Mouse (Mus musculus): ENCODE results near the gene Olfr576.

The Olfr576 gene

GRCm38 (mm10) chr7:102962360-102962759 lies at the start of gene Olfr576:
Gene Olfr576, plus strand, starts transcription at chr7:102962660.
- DNase-seq (ENCODE audit: low spot score in 2 of 2), result no peak

GRCm38 (mm10) chr7:102915261-102915660 lies 47.2 kb upstream of the Olfr576 start:
- DNase-seq (ENCODE audit: low spot score in 2 of 2), result no peak

- no peak for DNase-seq (ENCODE audit: low spot score in 2 of 2)
Measured at GRCm38 (mm10) chr7:102916405-102916804, 46.1 kb upstream of the Olfr576 start.

GRCm38 (mm10) chr7:102917032-102917875 lies 45.2 kb upstream of the Olfr576 start, which contains the start of gene Olfr571:
Gene Olfr571, minus strand, starts transcription at chr7:102917536.
- no peak for DNase-seq (ENCODE audit: low spot score in 2 of 2)

- no peak for DNase-seq (ENCODE audit: low spot score in 2 of 2)
Measured at GRCm38 (mm10) chr7:102919632-102920031, 42.8 kb upstream of the Olfr576 start.

DNA sequence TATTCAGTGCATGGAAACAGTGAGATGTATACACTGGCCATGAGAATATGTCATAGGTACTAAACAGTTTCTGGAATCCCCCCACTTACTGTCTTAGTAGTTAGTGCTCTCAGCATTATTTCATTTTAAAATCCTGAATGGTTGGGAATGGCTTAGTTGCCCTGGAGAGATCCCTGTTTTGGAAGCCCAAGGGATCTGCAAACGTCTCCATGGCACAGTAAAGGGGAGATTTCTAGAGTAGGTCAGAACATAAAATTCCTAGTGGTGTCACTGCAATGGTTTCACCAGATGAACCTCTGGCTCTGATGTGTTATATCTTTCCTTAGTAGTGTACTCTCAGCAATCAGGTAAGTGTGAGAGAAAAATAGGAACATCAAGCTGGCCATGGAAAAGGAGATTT lies 38.4 kb upstream of the Olfr576 start, which contains the start of gene Olfr572:
TSS of gene Olfr572 (plus strand) at position 301 of the 400 bp plus-strand sequence.
- DNase-seq (ENCODE audit: low spot score in 2 of 2), result no peak

- DNase-seq (ENCODE audit: low spot score in 2 of 2), result no peak
Measured at GRCm38 (mm10) chr7:102927105-102927504, 35.4 kb upstream of the Olfr576 start.

DNA sequence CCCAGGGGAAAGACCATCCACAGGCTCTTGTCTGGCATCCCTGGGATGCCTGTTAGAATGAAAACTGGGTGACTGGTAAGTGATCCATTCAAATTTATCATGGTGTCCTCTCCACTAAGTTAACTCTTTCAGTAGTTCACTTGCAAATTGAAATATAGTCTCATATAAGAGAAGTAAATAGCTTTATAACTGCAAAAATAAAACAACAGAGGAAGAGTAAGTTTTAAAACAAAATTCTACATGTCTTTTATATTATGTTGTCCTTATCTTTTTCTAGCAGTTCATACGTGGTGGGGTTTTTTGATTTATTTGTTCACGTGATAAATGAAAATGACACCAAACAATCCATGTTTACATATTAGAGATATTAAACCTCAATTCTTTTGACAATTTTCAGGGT lies 20.0 kb upstream of the Olfr576 start, which contains the start of gene Olfr573-ps1:
TSS of gene Olfr573-ps1 (minus strand) at position 101 of the 400 bp plus-strand sequence.
- no peak for DNase-seq (ENCODE audit: low spot score in 2 of 2)

GRCm38 (mm10) chr7:102943417-102943816 lies 19.0 kb upstream of the Olfr576 start:
- DNase-seq (ENCODE audit: low spot score in 2 of 2), result no peak

DNA sequence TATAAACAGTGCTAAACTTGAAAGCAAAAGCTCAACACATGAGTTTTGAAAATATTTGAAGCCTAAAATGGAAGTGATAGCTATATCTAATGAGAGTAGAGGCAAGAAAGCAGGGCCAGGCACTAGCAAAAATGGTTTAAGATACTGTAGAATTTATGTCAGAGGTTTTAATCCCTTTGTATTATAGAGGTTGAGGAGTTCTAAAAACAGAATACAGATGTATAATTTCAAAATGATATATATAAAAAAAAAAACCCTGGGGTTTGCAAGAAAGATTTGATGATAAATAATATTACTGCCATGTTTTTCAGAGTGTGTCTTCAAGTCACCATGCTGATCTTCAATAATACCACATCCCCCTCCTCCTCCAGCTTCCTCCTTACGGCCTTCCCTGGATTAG lies 14.3 kb upstream of the Olfr576 start, which contains the start of gene Olfr574:
TSS of gene Olfr574 (plus strand) at position 301 of the 400 bp plus-strand sequence.
- no peak for DNase-seq (ENCODE audit: low spot score in 2 of 2)

- no peak for DNase-seq (ENCODE audit: low spot score in 2 of 2)
Measured at GRCm38 (mm10) chr7:102950732-102951131, 11.7 kb upstream of the Olfr576 start.

GRCm38 (mm10) chr7:102958137-102958536 lies 4.3 kb upstream of the Olfr576 start:
- no peak for DNase-seq (ENCODE audit: low spot score in 2 of 2)

DNA sequence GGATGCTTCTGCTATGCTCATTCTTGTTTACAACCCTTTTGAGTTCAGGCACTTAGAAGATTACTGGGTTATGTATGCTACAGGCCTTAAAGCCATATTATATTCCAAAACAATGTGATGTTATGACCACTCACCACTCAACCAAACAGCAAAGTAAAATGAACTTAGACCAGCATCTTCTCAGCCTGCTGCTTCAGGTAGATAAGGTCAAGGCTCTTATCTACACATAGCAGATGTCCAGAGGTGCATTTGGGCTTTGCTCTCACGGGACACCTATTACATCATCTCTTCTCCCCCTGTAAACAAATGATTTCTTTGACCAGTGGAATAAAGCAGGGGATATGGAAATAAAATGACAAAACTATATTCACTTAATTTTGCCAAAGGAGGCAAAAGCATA lies 3.9 kb upstream of the Olfr576 start, which contains the start of gene Olfr575:
TSS of gene Olfr575 (minus strand) at position 183 of the 400 bp plus-strand sequence.
- DNase-seq (ENCODE audit: low spot score in 2 of 2), result no peak

GRCm38 (mm10) chr7:102974399-102974798 lies 11.9 kb downstream of the Olfr576 start:
- DNase-seq (ENCODE audit: low spot score in 2 of 2), result no peak

DNA sequence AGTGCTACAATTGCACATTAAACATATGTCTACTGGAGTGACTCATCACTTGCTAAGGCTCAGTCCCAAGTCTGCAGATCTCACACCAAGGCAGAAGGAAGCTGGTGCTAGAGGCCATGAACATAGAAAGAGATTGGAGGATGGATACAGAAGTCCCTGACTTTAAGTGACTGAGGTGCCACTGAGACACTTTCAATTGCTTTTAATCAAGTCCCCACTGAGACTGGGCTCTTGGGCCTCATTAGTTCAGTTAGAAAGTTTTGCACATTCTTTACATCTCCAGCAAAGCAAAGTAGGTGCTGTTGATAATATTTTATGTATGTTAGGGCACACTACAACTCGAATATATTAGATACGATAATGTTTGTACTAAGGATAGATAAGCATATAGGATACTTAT lies 13.4 kb downstream of the Olfr576 start, which contains the start of gene Olfr577:
TSS of gene Olfr577 (minus strand) at position 101 of the 400 bp plus-strand sequence.
- no peak for DNase-seq (ENCODE audit: low spot score in 2 of 2)

DNA sequence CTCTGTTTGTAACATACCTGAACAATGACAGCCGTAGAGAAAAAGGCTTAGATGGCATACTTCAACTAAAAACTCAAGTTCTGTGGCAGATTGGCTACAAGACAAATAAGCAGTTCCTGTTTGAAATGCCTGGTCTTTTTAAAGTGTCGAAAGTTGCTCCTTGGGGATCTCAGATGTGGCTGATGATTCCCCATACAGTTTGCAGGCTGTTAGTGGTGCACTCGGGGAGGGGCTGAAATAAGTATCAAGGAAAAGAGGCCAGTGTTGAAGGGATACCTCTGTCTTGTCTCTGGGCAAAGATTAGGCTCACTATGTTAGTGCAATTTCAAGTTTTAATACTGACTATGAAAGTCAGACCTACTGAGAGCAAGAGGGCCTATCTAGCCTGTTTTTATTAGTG lies 26.8 kb downstream of the Olfr576 start, which contains the start of gene Olfr578:
TSS of gene Olfr578 (minus strand) at position 101 of the 400 bp plus-strand sequence.
- DNase-seq (ENCODE audit: low spot score in 2 of 2), result no peak
